Mouse (Mus musculus): ENCODE results near the gene Stk4. TPM values are rescaled to one million over a fixed set of nuclear protein-coding genes. Genes with fewer than 3 reads are reported as not detected.

Gene Stk4
- total RNA-seq, 2 experiments from 2014 or later: 37.4 to 45.4 TPM

GRCm38 (mm10) chr2:164195971-164196699, 126.0 kb downstream of the Stk4 start:
- intact Hi-C loops (cut with DNase I): no loop called here
- DNase-seq (ENCODE audit: low spot score in 2 of 2): no peak

- no peak for DNase-seq (ENCODE audit: low spot score in 2 of 2)
- intact Hi-C loops (cut with DNase I): no loop called here
Observed at GRCm38 (mm10) chr2:164196700-164196990, 126.5 kb downstream of the Stk4 start.

- no peak for DNase-seq (ENCODE audit: low spot score in 2 of 2)
Observed at GRCm38 (mm10) chr2:164199626-164200327, 129.7 kb downstream of the Stk4 start, which contains the start of gene Wfdc15a. Gene Wfdc15a, minus strand, starts transcription at chr2:164200130.

More at GRCm38 (mm10) chr2:164199626-164200327, 129.7 kb downstream of the Stk4 start, which contains the start of gene Wfdc15a:
- intact Hi-C loops (cut with DNase I): no loop called here

Other genes with a start within 250 kb of the Stk4 start
- gene Ccn5, start 249.5 kb upstream of the Stk4 start, total RNA-seq (2021): not detected
- gene Kcnk15, start 216.7 kb upstream of the Stk4 start, total RNA-seq (2021): under 1 TPM; 0.23 to 0.25 TPM
- gene Rims4, start 151.6 kb upstream of the Stk4 start, total RNA-seq (2021): 100 to 1,000 TPM in 1 of 2 experiments, 10 to 100 TPM in 1; 93.7 to 115 TPM
- gene Ywhab, start 75.4 kb upstream of the Stk4 start, total RNA-seq (2021): 100 to 1,000 TPM; 445 to 487 TPM
- gene Pabpc1l, start 44.9 kb upstream of the Stk4 start, total RNA-seq (2021): under 1 TPM in 1 of 2 experiments, not detected in 1; 0.71 TPM
- gene Tomm34, start 847 bp downstream of the Stk4 start, total RNA-seq (2021): 10 to 100 TPM; 62.5 to 65.0 TPM
- gene Kcns1, start 100.8 kb downstream of the Stk4 start, total RNA-seq (2021): 10 to 100 TPM; 14.2 to 17.2 TPM
- gene Wfdc5, start 112.4 kb downstream of the Stk4 start, total RNA-seq (2021): not detected
- not detected for gene Wfdc12, start 120.3 kb downstream of the Stk4 start, total RNA-seq (2021)
- gene Wfdc15a, start 129.8 kb downstream of the Stk4 start, total RNA-seq (2021): not detected
- gene Wfdc15b, start 151.3 kb downstream of the Stk4 start, total RNA-seq (2021): not detected
- not detected for gene Svs2, start 168.1 kb downstream of the Stk4 start, total RNA-seq (2021)
- not detected for gene Svs3b, start 186.3 kb downstream of the Stk4 start, total RNA-seq (2021)
- gene Svs4, start 208.1 kb downstream of the Stk4 start, total RNA-seq (2021): not detected
- not detected for gene Svs3a, start 218.9 kb downstream of the Stk4 start, total RNA-seq (2021)
- not detected for gene Svs6, start 246.4 kb downstream of the Stk4 start, total RNA-seq (2021)

All from left cerebral cortex, postnatal 25 days (tissue).